Mouse (Mus musculus) urinary bladder, adult 18-20 months (tissue): ENCODE results near the gene Taldo1.
A peak's percentile ranks its signal among the peaks of the same experiment; 100 is the strongest.

Source experiments
- DNase-seq, 2 experiments: peaks; one replicate each; pipeline ENCODE4 v3.0.0; 2022; ENCODE audit warnings: low spot score in 2 of 2, mixed read lengths in 2 of 2

The Taldo1 gene

DNA sequence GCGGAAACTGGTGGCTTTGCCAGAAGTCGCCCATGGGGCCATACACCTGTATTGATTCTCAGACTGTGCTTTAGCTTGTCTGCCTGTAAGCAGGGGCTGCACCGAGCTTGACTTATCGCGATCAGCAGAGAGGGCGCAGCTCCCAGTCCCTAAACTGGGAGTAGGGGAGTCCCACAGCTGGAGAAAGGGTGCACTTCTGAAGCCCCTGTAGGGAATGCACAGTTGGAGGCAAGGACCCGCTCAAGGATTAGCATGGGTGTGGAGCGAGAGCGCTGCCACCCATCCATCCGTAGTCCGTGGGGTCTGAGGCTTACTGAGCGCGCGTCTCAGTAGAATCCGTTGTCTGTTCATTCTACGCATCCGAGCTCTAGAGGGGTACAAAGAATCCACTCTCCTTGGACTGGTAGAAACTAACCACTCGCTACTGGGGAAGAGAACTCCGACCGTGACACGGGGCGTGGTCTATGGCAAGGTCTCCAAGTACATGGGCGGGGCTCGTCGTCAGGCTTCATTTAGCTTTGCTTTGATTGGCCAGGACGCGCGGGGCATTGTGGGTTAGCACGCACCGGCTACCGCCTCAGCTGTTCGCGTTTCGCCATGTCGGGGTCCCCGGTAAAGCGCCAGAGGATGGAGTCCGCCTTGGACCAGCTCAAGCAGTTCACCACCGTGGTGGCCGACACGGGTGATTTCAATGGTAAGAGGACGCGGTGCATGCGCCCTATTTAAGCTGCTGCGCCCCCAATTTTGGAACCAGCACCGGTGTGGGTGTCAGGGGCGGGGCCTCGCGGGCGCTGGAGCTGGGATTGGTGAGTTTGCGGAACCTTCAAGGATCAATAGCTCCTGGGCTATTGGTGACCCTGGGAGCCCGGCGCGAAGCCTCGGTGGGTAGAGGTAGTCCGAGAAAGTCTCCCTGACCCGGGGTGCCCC is at the start of gene Taldo1:
TSS of gene Taldo1 (plus strand) at position 575 of the 927 bp plus-strand sequence.
- peak; percentile 92 to 98 for DNase-seq

DNA sequence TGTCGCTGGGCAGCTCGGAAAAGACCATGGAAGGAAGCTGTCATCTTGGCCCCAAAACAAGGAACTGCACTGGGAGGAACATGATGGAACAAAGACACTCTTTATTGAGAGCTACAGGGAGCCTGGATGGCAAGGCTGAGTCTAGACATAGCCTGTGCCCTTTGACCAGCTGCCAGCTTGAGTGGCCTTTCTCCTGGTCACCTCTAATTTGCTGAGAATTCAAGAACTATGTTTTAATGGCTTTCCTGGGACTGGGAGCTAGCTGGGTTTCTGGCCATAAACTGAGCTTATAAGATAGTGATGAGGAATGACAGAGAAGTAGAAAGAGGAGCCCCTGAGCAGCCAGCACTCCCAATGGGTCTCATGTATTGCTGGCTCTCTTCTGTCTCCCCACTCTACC is 48.8 kb upstream of the Taldo1 start:
- no peak for DNase-seq

DNA sequence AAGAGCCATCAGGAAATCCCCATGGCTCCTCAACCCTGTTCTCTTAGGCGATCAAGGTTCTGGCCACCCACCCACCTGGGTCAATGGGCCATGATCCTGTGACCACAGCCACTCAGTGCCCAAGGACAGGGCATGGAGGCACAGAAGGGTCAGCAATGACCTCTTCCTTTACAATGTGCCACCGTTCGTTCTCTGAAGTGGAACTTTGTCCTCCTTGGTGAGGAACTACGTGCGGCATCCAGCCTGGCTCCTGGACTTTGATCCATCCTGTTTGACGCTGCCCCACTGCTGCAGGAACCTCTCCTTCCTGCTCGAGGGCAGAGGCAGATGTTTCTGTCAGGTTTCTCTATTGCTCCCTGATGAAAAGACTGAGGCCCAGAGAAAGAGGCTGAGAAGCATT is 48.3 kb upstream of the Taldo1 start:
- no peak for DNase-seq

DNA sequence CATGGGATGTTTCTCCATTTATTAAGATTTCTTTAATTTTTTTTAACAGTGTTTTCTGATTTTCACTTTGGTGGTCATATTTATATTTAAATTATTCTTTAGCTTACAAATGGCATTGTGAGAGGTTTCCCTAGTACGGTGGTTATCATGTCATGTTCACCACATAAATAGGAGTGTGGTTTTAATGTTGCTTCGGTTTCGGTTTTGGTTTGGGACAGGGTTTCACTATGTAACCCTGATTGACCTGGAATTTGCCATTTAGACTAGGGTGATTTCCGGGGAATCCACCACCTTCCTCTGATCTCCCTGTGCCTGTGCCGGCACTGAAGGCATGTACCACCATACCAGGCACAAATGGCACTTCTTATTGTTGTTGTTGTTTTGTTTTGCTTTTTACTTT is 47.2 kb upstream of the Taldo1 start:
- no peak for DNase-seq

DNA sequence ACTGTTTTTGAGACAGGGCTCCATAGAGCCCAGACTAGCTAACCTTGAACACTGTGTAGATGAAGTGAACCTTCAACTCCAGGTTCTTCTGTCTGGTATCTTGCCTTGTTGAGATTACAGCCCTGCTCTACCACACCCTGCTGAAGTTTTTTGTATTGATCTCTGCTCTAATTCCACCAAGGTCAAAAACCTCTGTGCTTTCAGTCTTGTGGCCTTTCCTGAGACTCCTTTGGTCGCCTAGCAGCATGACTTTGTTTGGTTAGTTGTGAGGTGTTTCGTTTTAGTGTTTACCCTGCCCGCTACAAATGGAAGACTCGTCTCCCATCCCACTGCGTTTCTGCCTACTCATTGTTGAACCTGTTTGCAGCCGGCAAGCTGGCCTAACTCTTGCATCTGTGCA is 40.9 kb upstream of the Taldo1 start:
- peak in 1 of 2 experiments; percentile 43 for DNase-seq

DNA sequence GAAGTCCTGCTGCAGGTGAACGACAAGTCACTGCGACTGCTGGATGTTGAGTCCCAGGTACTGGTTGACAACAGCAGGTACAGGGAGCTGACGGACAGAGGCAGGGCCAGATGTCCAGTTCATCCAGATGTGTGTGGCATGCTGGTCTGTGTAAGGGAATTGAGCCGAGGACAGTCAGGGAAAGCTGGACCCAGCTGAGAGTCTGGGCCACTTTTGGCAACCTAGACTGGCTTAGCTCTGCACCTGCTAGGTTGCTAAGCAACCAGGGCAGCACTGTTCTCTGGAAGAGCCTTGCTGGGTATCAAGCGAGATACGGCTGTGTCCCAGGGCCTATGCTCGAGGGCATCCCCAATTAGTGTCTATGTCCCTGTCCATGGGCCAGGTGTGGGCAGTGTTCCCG is 36.9 kb upstream of the Taldo1 start:
- no peak for DNase-seq

DNA sequence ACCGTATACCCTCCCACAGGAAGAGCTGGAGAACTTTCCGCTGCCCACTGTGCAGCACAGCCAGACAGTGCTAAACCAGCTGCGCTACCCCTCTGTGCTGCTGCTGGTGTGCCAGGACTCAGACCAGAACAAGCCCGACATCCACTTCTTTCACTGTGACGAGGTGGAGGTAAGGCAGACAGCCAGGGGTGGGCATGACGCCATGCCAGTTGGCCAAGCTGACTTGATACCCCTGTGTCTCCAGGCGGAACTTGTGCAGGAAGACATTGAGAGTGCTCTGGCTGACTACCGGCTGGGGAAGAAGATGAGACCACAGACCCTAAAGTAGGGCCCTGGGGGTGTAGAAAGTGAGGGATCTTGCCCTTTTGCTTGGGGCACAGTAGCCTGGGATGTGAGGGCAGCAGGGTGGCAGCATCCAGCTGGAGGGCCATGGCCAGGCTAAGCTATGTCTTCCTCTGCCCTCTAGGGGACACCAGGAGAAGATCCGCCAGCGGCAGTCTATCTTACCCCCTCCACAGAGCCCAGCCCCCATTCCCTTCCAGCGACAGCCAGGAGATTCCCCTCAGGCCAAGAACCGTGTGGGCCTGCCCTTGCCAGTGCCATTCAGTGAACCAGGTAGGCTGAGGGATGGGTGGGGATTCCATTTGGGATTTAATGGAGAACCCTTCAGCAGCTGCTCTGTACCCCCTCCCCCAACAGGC is 36.2 kb upstream of the Taldo1 start:
- no peak for DNase-seq

DNA sequence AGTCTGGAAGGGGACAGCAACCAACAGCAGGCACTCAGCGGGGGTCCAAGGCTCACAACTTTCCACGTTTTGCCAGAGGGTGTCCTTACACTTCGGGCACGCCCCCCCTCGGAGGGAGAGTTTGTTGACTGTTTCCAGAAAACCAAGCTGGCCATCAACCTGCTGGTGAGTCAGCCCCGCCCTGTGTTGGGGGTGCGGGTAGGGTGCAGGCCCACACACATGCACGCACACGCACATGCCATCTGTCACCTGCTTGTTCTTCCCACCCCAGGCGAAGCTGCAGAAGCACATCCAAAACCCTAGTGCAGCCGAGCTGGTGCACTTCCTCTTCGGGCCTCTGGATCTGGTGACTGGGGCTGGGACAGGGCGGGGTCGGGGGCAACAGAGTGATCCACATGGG is 35.0 kb upstream of the Taldo1 start:
- no peak for DNase-seq

DNA sequence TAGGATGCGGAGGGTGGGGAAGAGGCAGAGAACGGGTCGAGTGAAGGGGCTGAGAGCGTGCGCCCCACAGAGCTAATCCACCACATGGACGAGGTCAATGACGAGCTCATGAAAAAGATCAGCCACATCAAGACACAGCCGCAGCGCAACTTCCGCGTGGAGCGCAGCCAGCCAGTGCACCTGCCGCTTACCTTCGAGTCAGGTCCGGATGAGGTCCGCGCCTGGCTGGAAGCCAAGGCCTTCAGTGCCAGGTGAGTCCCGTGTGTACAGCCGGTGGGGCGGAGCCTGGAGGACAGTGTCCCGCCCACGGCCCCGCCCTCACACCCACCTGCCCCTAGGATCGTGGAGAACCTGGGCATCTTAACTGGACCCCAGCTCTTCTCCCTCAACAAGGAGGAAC is 30.5 kb upstream of the Taldo1 start:
- DNase-seq = no peak

DNA sequence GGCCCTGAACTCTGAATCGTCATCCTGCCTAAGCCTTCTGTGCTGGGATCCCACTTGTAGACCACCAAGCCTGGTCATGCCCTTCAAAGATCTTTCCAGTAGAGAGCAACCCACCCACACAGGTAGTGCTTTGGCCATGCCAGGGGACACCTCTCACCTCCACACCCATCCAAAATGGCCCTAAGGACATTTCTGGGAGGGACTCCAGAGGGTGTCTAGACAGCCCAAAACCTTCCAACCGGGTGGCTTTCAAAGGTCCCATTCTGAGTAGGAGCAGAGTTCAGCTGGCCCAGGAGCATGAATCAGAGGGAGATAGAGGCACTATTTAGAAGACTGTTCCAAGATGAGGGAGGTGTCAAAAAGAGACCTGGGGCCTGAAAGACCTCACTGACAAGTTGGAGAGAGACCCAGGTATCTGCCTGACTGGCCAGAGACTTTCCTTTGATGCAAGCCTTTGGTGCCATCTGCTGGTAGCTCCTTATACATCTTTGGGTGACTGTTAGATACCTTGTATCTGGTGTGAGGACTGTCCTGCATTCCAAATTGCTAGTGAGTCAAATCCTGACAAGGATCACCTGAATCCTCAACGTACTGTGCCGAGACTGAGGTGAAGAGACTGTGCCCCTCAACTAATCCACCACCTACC is 28.8 kb upstream of the Taldo1 start:
- DNase-seq = no peak

DNA sequence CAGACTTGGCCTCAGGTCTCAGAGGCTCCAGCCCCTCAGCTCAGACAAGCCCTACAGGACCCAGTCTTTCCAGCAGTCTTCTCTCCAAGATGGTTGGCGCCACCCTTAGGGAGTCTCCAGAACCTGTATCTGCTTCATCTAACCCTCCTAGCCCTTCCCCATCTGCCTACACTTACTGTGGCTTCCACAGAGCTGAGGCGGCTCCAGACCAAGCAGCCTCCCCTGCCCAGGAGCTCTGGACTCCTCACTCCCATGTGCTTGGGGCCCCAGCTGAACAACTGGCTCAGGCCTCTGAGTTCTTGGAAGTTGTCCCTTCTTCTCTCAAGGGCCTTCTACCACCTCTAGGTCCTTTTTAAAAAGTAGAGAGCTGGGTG is 28.3 kb upstream of the Taldo1 start:
- no peak for DNase-seq

DNA sequence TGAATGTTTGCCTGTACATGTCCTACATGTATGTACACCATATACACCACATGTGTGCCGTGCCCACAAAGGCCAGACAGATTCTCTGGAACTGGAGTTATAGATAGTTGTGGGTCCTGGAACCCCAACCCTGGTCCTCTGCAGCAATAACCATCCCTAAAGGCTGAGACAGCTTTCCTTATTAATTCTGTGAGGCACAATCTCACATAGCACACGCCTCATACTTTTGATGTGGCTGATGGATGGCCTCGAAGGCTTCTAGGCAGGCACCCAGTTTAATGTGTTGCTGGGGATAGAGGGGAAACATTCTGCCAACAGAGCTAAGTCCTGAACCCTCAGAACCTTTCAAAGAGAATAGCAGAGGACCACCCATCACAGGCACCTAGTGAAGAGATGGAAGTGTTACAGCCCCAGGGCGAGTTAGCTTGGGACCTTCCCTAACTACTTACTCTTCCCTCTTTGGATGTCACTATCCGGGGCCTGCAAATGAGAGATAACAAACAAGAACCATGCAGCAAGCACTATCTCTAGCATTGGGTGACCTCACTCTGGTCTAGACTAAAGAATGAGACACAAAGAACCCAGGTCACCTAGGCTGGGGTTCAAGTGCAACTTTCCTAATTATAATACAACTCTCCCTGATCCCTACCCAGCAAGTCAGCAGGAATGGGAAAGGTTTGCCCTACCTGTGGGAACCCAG is 27.5 kb upstream of the Taldo1 start:
- DNase-seq = no peak

DNA sequence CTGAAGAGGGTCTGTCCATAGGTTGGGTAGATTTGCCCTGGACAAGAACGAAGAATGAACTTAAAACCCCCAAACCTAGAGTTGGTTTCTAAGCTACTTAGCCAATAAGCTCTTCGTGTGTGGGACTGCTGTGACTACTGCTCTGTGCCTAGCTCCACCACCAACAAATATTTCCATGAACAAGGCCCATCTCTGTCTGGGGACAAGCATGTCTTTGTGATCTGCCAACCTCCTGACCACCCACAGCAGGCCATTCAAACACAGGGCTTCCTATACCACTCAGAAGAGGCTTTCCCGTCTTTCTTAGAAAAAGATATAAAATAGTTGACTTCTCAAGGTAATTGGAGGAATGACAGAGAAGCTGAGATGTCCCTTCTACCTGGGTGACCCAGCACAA is 27.0 kb upstream of the Taldo1 start:
- DNase-seq = no peak

DNA sequence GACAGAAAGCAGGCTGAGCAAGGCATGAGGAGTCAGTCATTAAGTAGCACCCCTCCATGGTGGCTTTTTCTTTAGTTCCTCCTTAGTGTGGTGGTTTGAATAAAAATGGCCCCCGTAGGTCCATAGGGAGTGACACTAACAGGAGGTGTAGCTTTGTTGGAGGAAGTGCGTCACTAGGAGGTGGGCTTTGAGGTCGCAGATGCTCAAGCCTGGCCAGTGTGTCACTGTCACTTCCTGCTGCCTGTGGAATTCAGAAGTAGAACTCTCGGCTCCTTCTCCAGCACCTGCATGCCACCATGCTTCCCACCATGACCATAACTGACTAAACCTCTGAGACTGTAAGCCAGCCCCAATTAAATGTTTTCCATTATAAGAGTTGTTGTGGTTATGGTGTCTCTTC is 24.6 kb upstream of the Taldo1 start:
- no peak for DNase-seq

DNA sequence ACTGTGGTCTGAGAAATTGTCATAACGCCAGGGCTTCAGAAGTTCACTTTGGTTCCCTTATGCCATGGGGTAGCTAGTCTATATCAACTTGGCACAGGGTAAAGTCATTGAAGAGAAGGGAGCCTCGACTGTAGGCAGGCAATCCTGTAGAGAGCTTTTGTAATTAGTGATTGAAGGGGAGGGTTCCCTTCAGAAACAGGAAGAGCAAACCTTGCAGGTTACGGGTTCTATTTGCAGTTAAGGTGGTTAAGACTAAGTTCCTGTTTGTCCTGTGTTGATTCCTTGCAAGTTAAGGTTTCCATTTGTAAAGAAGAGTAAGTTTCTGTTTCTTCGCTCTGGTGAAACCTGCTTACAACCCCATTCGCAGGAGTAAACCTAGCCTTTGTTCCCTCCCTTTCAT is 22.1 kb upstream of the Taldo1 start:
- DNase-seq = no peak

DNA sequence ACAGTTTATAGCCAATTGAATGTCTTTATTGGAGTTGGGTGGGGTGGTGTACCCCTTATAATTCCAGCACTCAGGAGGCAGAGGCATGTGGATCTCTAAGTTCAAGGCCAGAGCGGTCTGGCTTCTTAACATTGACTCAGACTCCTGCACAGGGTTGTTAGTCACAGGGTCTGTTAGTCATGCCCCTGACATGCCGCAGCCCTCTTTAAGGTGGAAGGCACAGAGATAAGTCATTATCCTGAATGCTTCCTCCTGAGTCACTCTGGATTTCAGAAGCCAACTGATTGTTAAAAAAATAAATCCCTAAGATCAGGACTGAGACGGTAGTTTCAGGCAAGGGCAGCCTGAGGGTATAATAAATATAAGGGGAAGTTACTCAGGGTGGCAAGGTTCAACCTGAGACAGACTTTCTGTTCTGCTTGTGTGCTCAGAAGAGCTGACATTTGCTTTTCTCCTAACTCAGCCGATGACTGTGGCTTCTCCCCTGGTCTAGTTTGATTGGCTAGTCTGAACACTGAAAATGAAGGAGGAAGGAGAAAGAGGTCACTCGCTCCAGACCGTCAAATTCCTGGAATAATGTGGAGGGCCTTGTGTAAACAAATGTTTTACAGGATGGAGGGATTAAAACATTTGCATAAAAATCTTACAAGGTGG is 19.9 kb upstream of the Taldo1 start:
- DNase-seq = no peak

DNA sequence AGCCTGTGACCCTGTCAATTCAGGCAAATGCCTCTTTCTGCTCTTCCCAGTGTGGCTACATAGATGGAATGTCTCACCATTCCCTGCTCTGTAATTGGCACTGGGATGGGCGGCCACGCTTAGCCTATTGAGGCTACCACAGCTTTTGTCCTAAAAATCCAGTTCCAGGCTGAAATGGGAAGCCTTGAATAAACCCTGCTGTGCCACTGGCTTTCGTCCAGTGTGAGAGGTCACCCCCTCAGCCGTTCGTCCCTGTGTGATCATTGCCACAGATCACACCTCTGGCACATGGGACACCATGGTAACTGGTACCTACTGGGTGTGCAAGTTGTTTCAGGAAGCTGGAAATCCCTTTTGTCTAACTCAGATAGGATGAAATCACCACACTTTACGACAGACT is 18.4 kb upstream of the Taldo1 start:
- no peak for DNase-seq

DNA sequence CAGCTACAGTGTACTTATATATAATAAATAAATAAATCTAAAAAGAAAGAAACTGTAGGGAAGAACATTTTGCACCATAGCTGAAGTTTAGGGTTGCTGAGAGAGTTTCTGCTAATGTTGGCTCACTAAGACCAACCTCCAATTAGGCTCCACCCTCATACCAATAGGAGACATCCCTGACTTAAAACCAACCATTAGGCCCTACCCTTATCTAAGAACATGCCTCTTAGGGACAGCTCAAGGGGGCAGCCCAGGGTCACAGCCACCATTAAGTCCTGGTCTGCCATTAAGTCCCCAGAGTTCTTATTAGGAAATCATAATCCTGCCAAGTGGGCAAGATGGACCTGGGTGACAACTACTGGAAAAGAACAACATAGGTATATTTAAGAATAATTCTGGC is 17.6 kb upstream of the Taldo1 start:
- no peak for DNase-seq

DNA sequence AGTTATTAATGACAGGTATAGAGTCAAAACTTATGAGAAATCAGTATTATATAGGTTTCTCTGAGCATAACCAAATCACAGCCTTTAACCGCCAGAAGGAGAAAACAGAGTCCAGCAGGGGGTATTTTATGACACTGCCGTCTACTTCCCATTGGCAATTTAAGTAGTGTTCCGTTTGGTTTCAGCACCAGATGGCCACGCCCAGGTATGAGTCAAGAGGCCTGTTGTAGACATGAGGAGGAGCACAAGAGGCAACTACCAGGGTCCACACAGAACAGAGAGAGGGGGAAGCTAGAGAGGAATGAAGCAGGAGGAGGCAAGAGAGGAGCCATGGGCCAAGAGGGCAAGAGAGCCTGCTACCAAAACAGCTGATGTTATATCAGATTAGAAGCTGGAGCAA is 12.4 kb upstream of the Taldo1 start:
- no peak for DNase-seq

DNA sequence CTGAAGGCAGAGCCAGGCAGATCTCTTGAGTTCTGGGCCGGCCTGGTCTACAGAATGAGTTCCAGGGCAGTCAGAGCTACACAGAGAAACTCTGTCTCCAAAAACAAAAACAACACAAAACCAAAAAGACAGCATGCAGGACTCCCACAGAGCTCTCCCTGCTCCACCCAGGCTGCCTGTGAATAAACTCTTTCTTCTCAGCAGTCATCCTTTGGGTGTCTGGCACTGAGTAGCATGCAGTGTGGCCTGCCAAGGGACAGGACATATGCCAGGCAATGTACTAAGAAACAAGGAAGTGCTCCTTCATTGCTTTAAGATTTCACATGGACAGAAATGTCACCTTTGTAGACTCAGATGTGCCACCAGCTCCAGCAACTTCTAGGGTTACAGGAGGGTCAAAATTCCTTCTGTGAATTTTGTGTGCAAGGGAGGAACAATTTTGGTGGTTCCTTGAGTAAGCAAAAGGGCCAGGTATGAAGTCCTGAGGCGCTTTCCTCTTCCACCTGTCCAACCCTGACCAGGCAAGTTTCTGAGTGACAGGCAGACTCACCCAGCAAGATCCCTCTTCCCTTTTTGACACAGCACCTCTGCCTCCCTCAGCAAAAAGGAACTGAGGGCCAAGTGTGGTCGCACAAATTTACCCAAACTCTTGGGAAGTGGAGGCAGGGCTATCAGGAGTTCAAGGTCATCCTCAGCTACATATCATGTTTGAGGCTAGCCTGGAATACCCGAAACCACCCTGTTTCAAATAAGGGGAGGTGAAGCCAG is 10.7 kb upstream of the Taldo1 start:
- no peak for DNase-seq
